Mouse (Mus musculus): ENCODE results near the gene Lin52. TPM values are rescaled to one million over a fixed set of nuclear protein-coding genes. Genes with fewer than 3 reads are reported as not detected.

Lin52 gene
- total RNA-seq, 4 experiments from 2014 or later = 9.7 to 11.6 (median 10.5) TPM

- DNase-seq (ENCODE audit: low spot score in 2 of 2) = peak; percentile 79 to 81
Observed at GRCm38 (mm10) chr12:84589825-84590761, 138.9 kb downstream of the Lin52 start.

Other genes starting within 250 kb of the Lin52 start
- 1 to 10 TPM; 5.7 to 9.1 (median 7.4) TPM for gene Elmsan1, start 232.5 kb upstream of the Lin52 start, total RNA-seq (2022)
- 10 to 100 TPM; 63.8 to 69.8 (median 65.0) TPM for gene Ptgr2, start 166.2 kb upstream of the Lin52 start, total RNA-seq (2022)
- gene Zfp410, start 134.6 kb upstream of the Lin52 start, total RNA-seq (2022) = 10 to 100 TPM; 14.2 to 18.3 (median 16.2) TPM
- 10 to 100 TPM; 19.8 to 26.7 (median 23.8) TPM for gene Coq6, start 89.8 kb upstream of the Lin52 start, total RNA-seq (2022)
- under 1 TPM; 0.43 to 0.96 (median 0.74) TPM for gene Fam161b, start 89.6 kb upstream of the Lin52 start, total RNA-seq (2022)
- gene Entpd5, start 42.4 kb upstream of the Lin52 start, total RNA-seq (2022) = 10 to 100 TPM; 13.0 to 18.2 (median 13.9) TPM
- 1 to 10 TPM; 1.2 to 2.5 (median 1.3) TPM for gene Bbof1, start 42.4 kb upstream of the Lin52 start, total RNA-seq (2022)
- 10 to 100 TPM in 2 of 4 experiments, 1 to 10 TPM in 2; 9.1 to 13.0 (median 10.4) TPM for gene Rnf113a2, start 34.2 kb upstream of the Lin52 start, total RNA-seq (2022)
- gene Aldh6a1, start 418 bp upstream of the Lin52 start, total RNA-seq (2022) = 100 to 1,000 TPM; 111 to 136 (median 124) TPM
- not detected for gene Vsx2, start 118.3 kb downstream of the Lin52 start, total RNA-seq (2022)
- 1 to 10 TPM; 4.2 to 5.4 (median 4.9) TPM for gene Abcd4, start 166.0 kb downstream of the Lin52 start, total RNA-seq (2022)
- not detected for gene Vrtn, start 189.6 kb downstream of the Lin52 start, total RNA-seq (2022)
- not detected for gene Syndig1l, start 247.4 kb downstream of the Lin52 start, total RNA-seq (2022)